Mouse (Mus musculus) c-Kit-negative CD71-positive TER-119-positive erythroid progenitor cells, embryonic 14.5 days (primary cell): ENCODE results near the gene Vmn1r120.
"Not testable (repeated sequence)": the region's sequence is repeated elsewhere in the genome, so short reads cannot be mapped to it uniquely, and the experiment has no call there.

Experiments
- DNase-seq: peaks from one replicate; pipeline ENCODE4 v3.0.0-alpha.2; 2013; ENCODE audit warnings: low read depth, low spot score

The Vmn1r120 gene

DNA sequence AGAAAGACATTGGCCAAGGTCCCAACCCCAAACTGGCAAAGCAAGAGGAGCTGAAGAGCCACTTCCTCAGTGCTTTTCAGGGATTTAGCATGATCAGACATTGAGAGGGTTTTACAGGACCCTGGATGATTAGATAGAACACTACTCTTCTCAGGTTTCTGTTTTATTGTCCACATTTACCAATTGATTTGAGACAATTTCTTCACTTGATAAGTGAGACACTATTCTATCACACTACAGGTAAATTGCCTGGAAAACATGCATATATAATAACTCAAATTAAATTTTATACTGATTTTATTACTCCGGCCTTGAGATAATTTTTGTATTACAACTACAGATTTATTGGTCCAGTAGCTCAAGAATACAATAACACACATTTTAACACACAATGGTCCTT, at the start of gene Vmn1r120:
Gene Vmn1r120, minus strand, starts transcription at position 101 of the 400 bp plus-strand sequence.
- DNase-seq, result not testable (repeated sequence)

DNA sequence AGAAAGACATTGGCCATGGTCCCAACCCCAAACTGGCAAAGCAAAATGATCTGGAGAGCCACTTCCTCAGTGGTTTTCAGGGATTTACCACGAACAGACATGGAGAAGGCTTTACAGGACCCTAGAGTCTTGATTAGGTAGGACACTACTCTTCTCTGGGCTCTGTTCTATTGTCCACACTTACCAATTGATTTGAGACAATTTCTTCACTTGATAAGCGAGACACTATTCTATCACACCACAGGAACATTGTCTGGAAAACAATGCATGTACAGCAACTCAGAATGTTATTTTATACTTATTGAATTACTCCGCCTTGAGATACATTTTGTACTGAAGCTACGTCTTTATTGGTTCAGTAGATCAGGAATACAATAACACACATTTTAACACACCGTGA, 44.8 kb upstream of the Vmn1r120 start, which contains the start of gene Vmn1r121:
Gene Vmn1r121, minus strand, starts transcription at position 101 of the 400 bp plus-strand sequence.
- DNase-seq, result not testable (repeated sequence)

DNA sequence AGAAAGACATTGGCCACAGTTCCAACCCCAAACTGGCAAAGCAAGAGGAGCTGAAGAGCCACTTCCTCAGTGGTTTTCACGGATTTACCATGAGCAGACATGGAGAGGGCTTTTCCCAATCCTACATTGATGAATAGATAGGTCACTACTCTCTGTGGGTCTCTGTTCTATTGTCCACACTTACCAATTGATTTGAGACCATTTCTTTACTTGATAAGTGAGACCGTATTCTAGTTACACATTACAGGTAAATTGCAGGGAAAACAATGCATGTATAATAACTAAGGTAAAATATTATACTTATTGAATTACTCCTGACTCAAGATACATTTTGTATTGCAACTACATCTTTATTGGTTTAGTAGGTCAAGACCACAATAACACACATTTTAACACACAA, 41.2 kb downstream of the Vmn1r120 start, which contains the start of gene Vmn1r119:
Gene Vmn1r119, minus strand, starts transcription at position 101 of the 400 bp plus-strand sequence.
- DNase-seq, result not testable (repeated sequence)
